Mouse (Mus musculus) c-Kit-positive CD71-positive TER-119-negative erythroid progenitor cells, embryonic 14.5 days (primary cell): ENCODE data around the gene 9430038I01Rik.

Experiments used
- DNase-seq: peaks from one replicate; pipeline ENCODE4 v3.0.0-alpha.2; 2013; ENCODE audit warnings: low read depth

Gene 9430038I01Rik

GRCm38 (mm10) chr7:137366736-137367135, 43.8 kb downstream of the 9430038I01Rik start:
- no peak for DNase-seq

- DNase-seq: no peak
These were observed 45.5 kb downstream of the 9430038I01Rik start for GRCm38 (mm10) chr7:137365056-137365455.

- DNase-seq: no peak
These were observed 46.0 kb downstream of the 9430038I01Rik start for GRCm38 (mm10) chr7:137364571-137364970.

- no peak for DNase-seq
These were observed 63.7 kb downstream of the 9430038I01Rik start for GRCm38 (mm10) chr7:137346860-137347259.

- no peak for DNase-seq
These were observed 64.5 kb downstream of the 9430038I01Rik start for GRCm38 (mm10) chr7:137346068-137346467.

- DNase-seq: no peak
These were observed 76.6 kb downstream of the 9430038I01Rik start for GRCm38 (mm10) chr7:137333951-137334350.
